Mouse (Mus musculus): Measurements from ENCODE around the gene Tmem200a. TPM values are rescaled to one million over a fixed set of nuclear protein-coding genes. Genes with fewer than 3 reads are reported as not detected.

The Tmem200a gene
- polyA plus RNA-seq, 1 experiment from 2014 or later = 25.1 TPM

Other genes starting within 250 kb of the Tmem200a start
- gene Gm9767, start 797 bp downstream of the Tmem200a start, polyA plus RNA-seq (2015; fragmentation: Nextera tagmentation; extraction: Ambion mirVana) = 0.52 and 0.99 TPM in 2 replicates
- gene Samd3, start 150.7 kb upstream of the Tmem200a start, polyA plus RNA-seq (2015; fragmentation: Nextera tagmentation; extraction: Ambion mirVana) = 4.2 and 9.0 TPM in 2 replicates

All from forebrain, embryonic 16.5 days (tissue).